Mouse (Mus musculus): ENCODE measurements around the gene Defb29.

The Defb29 gene

GRCm38 (mm10) chr2:152500863-152501229 lies 39.1 kb downstream of the Defb29 start:
- no peak for DNase-seq (ENCODE audit: low spot score)

DNA sequence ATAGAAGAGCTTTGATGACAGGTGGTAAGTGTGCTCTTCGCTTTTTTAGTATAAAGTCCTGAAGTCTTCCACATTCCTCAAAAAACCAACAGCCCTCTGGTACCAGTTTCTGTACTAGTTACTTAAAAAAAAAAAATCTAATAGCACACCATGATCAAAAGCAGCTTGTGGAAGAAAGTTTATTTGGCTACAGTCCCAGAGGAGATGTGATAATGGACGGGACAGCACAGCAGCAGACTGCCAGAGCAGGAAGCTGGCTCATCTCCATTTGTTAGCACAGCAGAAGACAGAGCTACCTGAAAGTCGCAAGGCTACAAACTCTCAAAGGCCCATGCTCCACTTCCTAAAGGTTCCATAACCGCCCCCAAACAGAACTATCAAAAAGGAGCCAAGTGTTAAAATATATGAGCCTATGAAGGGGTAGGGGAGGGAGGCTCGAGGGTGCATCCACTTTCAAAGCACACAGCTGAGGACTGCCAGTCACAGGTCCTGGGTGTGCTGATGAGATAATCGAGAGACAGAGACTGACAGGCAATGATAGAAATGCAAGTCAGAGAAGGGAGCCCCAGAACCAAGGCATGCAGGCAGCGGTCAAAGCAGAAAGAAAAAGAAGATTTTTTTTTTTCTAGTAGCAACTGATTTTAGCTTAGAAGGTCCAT lies 39.6 kb downstream of the Defb29 start:
- DNase-seq (ENCODE audit: low spot score) = no peak

GRCm38 (mm10) chr2:152498020-152498419 lies 41.9 kb downstream of the Defb29 start:
- no peak for DNase-seq (ENCODE audit: low spot score)

DNA sequence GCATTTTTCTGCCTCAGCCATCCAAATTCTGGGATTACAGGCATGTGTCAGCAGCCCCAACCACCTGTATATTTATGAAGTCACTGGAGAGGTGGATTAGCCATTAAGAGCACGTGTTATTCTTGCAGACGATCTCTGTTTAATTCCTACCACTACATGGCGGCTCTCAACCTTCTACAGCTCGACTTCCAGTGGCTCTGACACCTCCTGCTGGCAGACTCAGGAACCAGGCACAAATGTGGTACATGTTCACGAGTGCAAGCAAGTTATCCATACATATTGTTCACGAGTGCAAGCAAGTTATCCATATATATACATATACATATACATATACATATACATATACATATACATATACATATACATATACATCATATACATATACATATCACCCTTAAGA lies 46.7 kb downstream of the Defb29 start:
- no peak for DNase-seq (ENCODE audit: low spot score)

- DNase-seq (ENCODE audit: low spot score) = no peak
These were observed 49.9 kb downstream of the Defb29 start, which contains the start of gene Defb22 for GRCm38 (mm10) chr2:152490038-152490437. Gene Defb22 (minus strand): TSS chr2:152490138.

Measured in urinary bladder, postnatal 10 days (tissue).